Mouse (Mus musculus) midbrain, embryonic 14.5 days (tissue): ENCODE measurements around the gene Hpse2. TPM values are rescaled to one million over a fixed set of nuclear protein-coding genes. Genes with fewer than 3 reads are reported as not detected.
A peak's percentile ranks its signal among the peaks of the same experiment; 100 is the strongest.

ENCODE experiments used
- ATAC-seq: fragments of 200-750 bp; cut with Nextera tagmentation; 2 replicates; pipeline ENCODE4 v1.8.0; 2017; ENCODE audit warnings: moderate number of reproducible peaks, moderate library complexity; ENCODE audit not compliant: low FRiP score, low TSS enrichment
- DNase-seq: peaks from one replicate; pipeline ENCODE4 v3.0.0-alpha.2; 2015
- H3K27ac ChIP-seq: fragments of 300-500 bp; sonication (generic); replicated peaks from 2 replicates; pipeline ENCODE4 v1.5.1; 2014; ENCODE audit warnings: mild to moderate bottlenecking, low read depth, low read length, moderate library complexity
- H3K27me3 ChIP-seq: fragments of 300-500 bp; sonication (generic); 2 replicates; pipeline ENCODE4 v1.6.1; 2014; ENCODE audit warnings: low read length, control low read depth, mixed read lengths; ENCODE audit not compliant: control insufficient read depth, insufficient read depth
- H3K36me3 ChIP-seq: fragments of 300-500 bp; sonication (generic); 2 replicates; pipeline ENCODE4 v1.6.1; 2014; ENCODE audit warnings: low read length, control low read depth; ENCODE audit not compliant: control insufficient read depth, insufficient read depth
- H3K4me1 ChIP-seq: fragments of 300-500 bp; sonication (generic); 2 replicates; pipeline ENCODE4 v1.6.1; 2014; ENCODE audit warnings: mild to moderate bottlenecking, antibody characterized with exemption, low read length, control low read depth; ENCODE audit not compliant: control insufficient read depth, insufficient read depth
- H3K4me2 ChIP-seq: fragments of 300-500 bp; sonication (generic); 2 replicates; pipeline ENCODE4 v1.6.1; 2014; ENCODE audit warnings: mild to moderate bottlenecking, low read length, moderate library complexity
- H3K4me3 ChIP-seq: fragments of 300-500 bp; sonication (generic); replicated peaks from 2 replicates; pipeline ENCODE4 v1.5.1; 2014; ENCODE audit warnings: low read depth, low read length
- H3K9ac ChIP-seq: fragments of 300-500 bp; sonication (generic); replicated peaks from 2 replicates; pipeline ENCODE4 v1.6.1; 2014; ENCODE audit warnings: mild to moderate bottlenecking, low read length, moderate library complexity
- H3K9me3 ChIP-seq: fragments of 300-500 bp; sonication (generic); 2 replicates; pipeline ENCODE4 v1.6.1; 2016; ENCODE audit warnings: low read length, control low read depth, mixed read lengths; ENCODE audit not compliant: control insufficient read depth
- WGBS: fragments of 180-500 bp; shearing (Covaris S2); extraction: QIAGEN DNeasy Blood & Tissue Kit; methylation state at CpG from one replicate; pipeline ENCODE4 v1.1.7; 2014; 5-methylcytosine and 5-hydroxymethylcytosine counted together
- polyA plus RNA-seq: library from polyadenylated mRNA; unstranded; fragments of >200 nt; fragmentation: Nextera tagmentation; extraction: Ambion mirVana; gene quantifications from 2 replicates; pipeline ENCODE4 v1.2.1, GENCODE M21; 2014

Hpse2 gene
- polyA plus RNA-seq, 1 experiment from 2014 or later = not detected

GRCm38 (mm10) chr19:42973740-42974139 is 414.4 kb downstream of the Hpse2 start:
- Histone ChIP-seq H3K36me3 (no peaks in the 10 kb centered on the region), H3K4me3 (no peak overlapping the region), H3K9me3 (0 out of 2 replicates have a peak, but pooled peaks cover 3% of the 10 kb centered on the region), H3K4me2 (no peak overlapping the region), H3K27ac (no peak overlapping the region), H3K27me3 (no peaks in the 10 kb centered on the region), H3K4me1 (no peaks in the 10 kb centered on the region), H3K9ac (no peak overlapping the region)
- DNase-seq (no peak), ATAC-seq (no peak)
- 87% methylated on average over 5 of the region's 5 CpGs for WGBS

- H3K36me3 ChIP-seq = no peaks in the 10 kb centered on the region
These were observed 423.0 kb downstream of the Hpse2 start for GRCm38 (mm10) chr19:42965171-42965570.

GRCm38 (mm10) chr19:42948114-42948636 is 440.0 kb downstream of the Hpse2 start:
- no peak overlapping the region for H3K4me3 ChIP-seq
- H3K4me2 ChIP-seq = no peak overlapping the region
- no peak for DNase-seq
- peaks cover 8% of the 10 kb centered on the region for H3K9me3 ChIP-seq
- no peak for ATAC-seq
- no peaks in the 10 kb centered on the region for H3K27me3 ChIP-seq
- no peak overlapping the region for H3K27ac ChIP-seq
- no peak overlapping the region for H3K9ac ChIP-seq
- no peaks in the 10 kb centered on the region for H3K36me3 ChIP-seq
- 60% methylated on average over 3 of the region's 3 CpGs for WGBS
- no peaks in the 10 kb centered on the region for H3K4me1 ChIP-seq

More at GRCm38 (mm10) chr19:42965171-42965570, 423.0 kb downstream of the Hpse2 start:
- Histone ChIP-seq H3K4me1 (no peaks in the 10 kb centered on the region; the same call in 1 of the 2 replicates), H3K9ac (no peak overlapping the region), H3K27ac (no peak overlapping the region), H3K27me3 (no peaks in the 10 kb centered on the region), H3K4me2 (no peak overlapping the region), H3K4me3 (no peak overlapping the region), H3K9me3 (no peaks in the 10 kb centered on the region)
- ATAC-seq (no peak), DNase-seq (no peak)
- 73% methylated on average over 1 of the region's 1 CpGs for WGBS

GRCm38 (mm10) chr19:42937544-42937943 is 450.6 kb downstream of the Hpse2 start:
- WGBS = 82% methylated on average over 1 of the region's 1 CpGs
- DNase-seq (no peak), ATAC-seq (no peak)
- Histone ChIP-seq H3K9me3 (peaks cover 8% of the 10 kb centered on the region), H3K9ac (no peak overlapping the region), H3K4me3 (no peak overlapping the region), H3K36me3 (no peaks in the 10 kb centered on the region), H3K27me3 (no peaks in the 10 kb centered on the region), H3K4me1 (no peaks in the 10 kb centered on the region), H3K27ac (no peak overlapping the region), H3K4me2 (no peak overlapping the region)

- H3K4me3 ChIP-seq = no peak overlapping the region
- WGBS = 6% methylated on average over 9 of the region's 9 CpGs
- no peaks in the 10 kb centered on the region for H3K9me3 ChIP-seq
These were observed 451.4 kb downstream of the Hpse2 start for GRCm38 (mm10) chr19:42936661-42937193.

GRCm38 (mm10) chr19:42929702-42930101 is 458.5 kb downstream of the Hpse2 start:
- Histone ChIP-seq H3K27ac (no peak overlapping the region), H3K4me1 (no peaks in the 10 kb centered on the region), H3K9me3 (no peaks in the 10 kb centered on the region), H3K4me2 (no peak overlapping the region), H3K9ac (no peak overlapping the region), H3K27me3 (no peaks in the 10 kb centered on the region), H3K36me3 (no peaks in the 10 kb centered on the region), H3K4me3 (no peak overlapping the region)
- WGBS = 70% methylated on average over 3 of the region's 3 CpGs
- DNase-seq (no peak), ATAC-seq (no peak)

More at GRCm38 (mm10) chr19:42936661-42937193, 451.4 kb downstream of the Hpse2 start:
- Histone ChIP-seq H3K4me2 (no peak overlapping the region), H3K9ac (no peak overlapping the region), H3K27me3 (no peaks in the 10 kb centered on the region), H3K36me3 (no peaks in the 10 kb centered on the region), H3K4me1 (no peaks in the 10 kb centered on the region), H3K27ac (no peak overlapping the region)
- no peak for ATAC-seq
- peak; percentile 15 for DNase-seq

- no peaks in the 10 kb centered on the region for H3K4me1 ChIP-seq
- 82% methylated on average over 2 of the region's 2 CpGs for WGBS
- ATAC-seq = no peak
- no peaks in the 10 kb centered on the region for H3K36me3 ChIP-seq
- DNase-seq = no peak
- no peak overlapping the region for H3K4me3 ChIP-seq
- no peaks in the 10 kb centered on the region for H3K27me3 ChIP-seq
- H3K27ac ChIP-seq = no peak overlapping the region
- no peak overlapping the region for H3K4me2 ChIP-seq
- no peak overlapping the region for H3K9ac ChIP-seq
- no peaks in the 10 kb centered on the region for H3K9me3 ChIP-seq
These were observed 459.9 kb downstream of the Hpse2 start for GRCm38 (mm10) chr19:42928271-42928670.

- H3K27me3 ChIP-seq = no peaks in the 10 kb centered on the region
- DNase-seq = no peak
- H3K36me3 ChIP-seq = no peaks in the 10 kb centered on the region
- 92% methylated on average over 3 of the region's 3 CpGs for WGBS
- H3K4me1 ChIP-seq = no peaks in the 10 kb centered on the region
- no peak overlapping the region for H3K4me3 ChIP-seq
- no peak overlapping the region for H3K4me2 ChIP-seq
- no peak overlapping the region for H3K9ac ChIP-seq
- no peak for ATAC-seq
- H3K27ac ChIP-seq = no peak overlapping the region
- H3K9me3 ChIP-seq = no peaks in the 10 kb centered on the region
These were observed 465.5 kb downstream of the Hpse2 start for GRCm38 (mm10) chr19:42922610-42923009.

GRCm38 (mm10) chr19:42913703-42914102 is 474.5 kb downstream of the Hpse2 start:
- Histone ChIP-seq H3K27ac (no peak overlapping the region), H3K9ac (no peak overlapping the region), H3K27me3 (no peaks in the 10 kb centered on the region), H3K4me2 (no peak overlapping the region), H3K4me1 (no peaks in the 10 kb centered on the region), H3K9me3 (no peaks in the 10 kb centered on the region), H3K36me3 (no peaks in the 10 kb centered on the region), H3K4me3 (no peak overlapping the region)
- DNase-seq = no peak
- ATAC-seq = no peak
- WGBS = 86% methylated on average over 5 of the region's 5 CpGs
